Mouse (Mus musculus): ENCODE results near the gene Rest. TPM values are rescaled to one million over a fixed set of nuclear protein-coding genes. Genes with fewer than 3 reads are reported as not detected.
A peak's percentile ranks its signal among the peaks of the same experiment; 100 is the strongest.

Rest gene
- polyA plus RNA-seq, 1 experiment from 2014 or later = 59.7 TPM

DNA sequence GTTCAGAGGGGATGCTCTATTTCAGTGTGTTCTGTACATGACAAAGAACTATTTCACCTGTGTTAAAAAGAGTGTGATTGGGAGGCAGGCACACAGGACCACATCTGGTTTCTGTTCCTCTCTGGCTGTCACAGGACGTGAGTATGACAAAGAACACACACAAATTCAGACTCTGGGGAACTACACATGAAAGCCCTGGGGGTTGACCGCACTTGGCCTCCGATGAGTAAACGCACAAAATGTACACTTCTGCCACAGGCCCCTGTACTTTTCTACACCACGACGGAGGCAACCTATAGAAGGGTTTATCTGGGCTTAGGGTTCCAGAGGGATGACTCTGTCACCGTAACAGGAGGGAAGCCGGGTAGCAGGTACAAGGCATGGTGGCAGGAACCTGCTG, 24.4 kb downstream of the Rest start:
- Histone ChIP-seq H3K4me2 (replicated peaks) (no peak overlapping the region), H3K4me1 (no peaks in the 10 kb centered on the region), H3K9me3 (no peaks in the 10 kb centered on the region), H3K27me3 (no peaks in the 10 kb centered on the region), H3K27ac (no peak overlapping the region), H3K4me3 (no peak overlapping the region), H3K9ac (no peak overlapping the region), H3K36me3 (peaks cover 73% of the 10 kb centered on the region)
- ATAC-seq (ENCODE audit: insufficient number of reproducible peaks, insufficient read depth, low FRiP score, low TSS enrichment) = no peak
- WGBS = 74% methylated on average over 8 of the region's 8 CpGs

DNA sequence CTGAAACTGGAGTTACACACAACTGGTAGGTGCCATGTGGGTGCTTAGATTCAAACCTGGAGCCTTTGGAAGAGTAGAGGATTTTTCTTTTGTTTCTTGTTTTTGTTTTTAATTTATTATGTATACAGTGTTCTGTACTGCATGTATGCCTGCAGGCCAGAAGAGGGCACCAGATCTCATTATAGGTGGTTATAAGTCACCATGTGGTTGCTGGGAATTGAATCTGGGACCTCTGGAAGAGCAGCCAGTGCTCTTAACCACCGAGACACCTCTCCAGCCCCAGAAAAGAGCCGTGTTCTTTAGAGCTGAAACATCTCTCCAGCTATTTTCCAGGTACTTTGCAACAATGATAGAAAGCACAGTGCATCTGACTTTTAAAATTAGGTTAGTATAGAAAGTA, 25.3 kb downstream of the Rest start:
- ATAC-seq (ENCODE audit: insufficient number of reproducible peaks, insufficient read depth, low FRiP score, low TSS enrichment) = no peak
- 92% methylated on average over 2 of the region's 2 CpGs for WGBS

DNA sequence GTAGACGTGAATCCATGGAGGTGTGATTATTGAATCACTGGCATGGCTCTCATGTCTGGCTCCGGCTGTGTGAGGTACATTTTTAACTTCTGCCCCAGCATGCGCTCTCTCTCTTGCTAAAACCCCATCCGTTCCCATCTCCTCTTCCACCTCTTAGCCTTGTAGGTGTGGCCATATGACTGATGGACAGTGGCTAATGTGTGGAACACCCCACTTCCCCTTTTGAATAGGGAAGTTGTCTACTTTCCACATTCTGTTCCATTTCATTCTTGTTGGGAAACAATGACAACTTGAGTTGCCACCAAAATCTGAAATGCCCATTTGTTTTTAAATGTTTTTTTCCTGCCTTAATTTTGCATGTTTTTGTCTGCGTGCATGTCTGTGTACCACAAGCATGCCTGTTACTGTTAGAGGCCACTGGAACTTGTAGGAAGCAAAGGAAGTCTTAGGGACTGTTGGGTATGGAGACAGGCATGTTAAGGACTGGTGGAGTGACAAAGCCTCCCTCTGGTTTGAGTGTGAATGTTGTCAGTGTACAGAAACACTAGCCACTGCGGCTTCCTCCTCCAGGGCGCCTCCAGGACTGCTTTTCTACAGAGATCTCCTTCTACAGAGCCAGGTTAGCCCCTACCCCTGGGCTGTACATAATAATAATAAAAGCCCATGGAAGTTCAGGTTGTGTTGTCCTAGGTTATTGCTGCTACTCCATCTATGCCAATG, 27.7 kb downstream of the Rest start:
- no peak overlapping the region for H3K4me2 ChIP-seq (replicated peaks)
- WGBS = 88% methylated on average over 7 of the region's 7 CpGs
- H3K9me3 ChIP-seq = no peaks in the 10 kb centered on the region
- H3K27ac ChIP-seq = no peak overlapping the region
- no peak overlapping the region for H3K4me3 ChIP-seq
- no peaks in the 10 kb centered on the region for H3K4me1 ChIP-seq
- H3K9ac ChIP-seq = no peak overlapping the region
- no peaks in the 10 kb centered on the region for H3K27me3 ChIP-seq
- H3K36me3 ChIP-seq = peaks cover 86% of the 10 kb centered on the region
- no peak for ATAC-seq (ENCODE audit: insufficient number of reproducible peaks, insufficient read depth, low FRiP score, low TSS enrichment)

More for the DNA sequence above, 25.3 kb downstream of the Rest start:
- H3K27ac ChIP-seq = no peak overlapping the region
- no peaks in the 10 kb centered on the region for H3K27me3 ChIP-seq
- peaks cover 81% of the 10 kb centered on the region for H3K36me3 ChIP-seq
- no peaks in the 10 kb centered on the region for H3K4me1 ChIP-seq
- no peaks in the 10 kb centered on the region for H3K9me3 ChIP-seq
- no peak overlapping the region for H3K9ac ChIP-seq
- no peak overlapping the region for H3K4me2 ChIP-seq (replicated peaks)
- no peak overlapping the region for H3K4me3 ChIP-seq

DNA sequence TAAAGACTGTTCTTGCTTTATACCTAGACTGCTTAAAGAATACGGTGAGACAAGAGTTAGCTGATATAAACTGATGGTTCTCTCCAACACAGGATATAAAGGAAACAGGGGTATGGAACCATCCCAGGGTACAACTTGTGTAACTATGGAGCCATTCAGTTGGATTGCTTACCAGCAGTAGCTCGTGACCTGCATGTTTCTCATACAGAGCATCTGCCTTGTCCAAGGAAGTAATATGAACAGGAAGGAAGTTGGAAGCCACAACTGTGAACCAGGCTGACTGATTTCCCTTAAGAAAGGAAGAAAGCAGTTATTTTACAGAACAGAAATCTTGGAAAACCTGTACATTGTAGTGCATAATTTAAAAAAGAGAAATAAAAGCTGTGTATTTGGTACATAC, 34.2 kb downstream of the Rest start:
- no peak overlapping the region for H3K27ac ChIP-seq
- no peak overlapping the region for H3K4me2 ChIP-seq (replicated peaks)
- ATAC-seq (ENCODE audit: insufficient number of reproducible peaks, insufficient read depth, low FRiP score, low TSS enrichment) = no peak
- peaks cover 54% of the 10 kb centered on the region for H3K36me3 ChIP-seq
- H3K4me3 ChIP-seq = no peak overlapping the region
- H3K9me3 ChIP-seq = no peaks in the 10 kb centered on the region
- no peaks in the 10 kb centered on the region for H3K4me1 ChIP-seq
- H3K27me3 ChIP-seq = no peaks in the 10 kb centered on the region
- H3K9ac ChIP-seq = no peak overlapping the region
- 90% methylated on average over 2 of the region's 2 CpGs for WGBS

DNA sequence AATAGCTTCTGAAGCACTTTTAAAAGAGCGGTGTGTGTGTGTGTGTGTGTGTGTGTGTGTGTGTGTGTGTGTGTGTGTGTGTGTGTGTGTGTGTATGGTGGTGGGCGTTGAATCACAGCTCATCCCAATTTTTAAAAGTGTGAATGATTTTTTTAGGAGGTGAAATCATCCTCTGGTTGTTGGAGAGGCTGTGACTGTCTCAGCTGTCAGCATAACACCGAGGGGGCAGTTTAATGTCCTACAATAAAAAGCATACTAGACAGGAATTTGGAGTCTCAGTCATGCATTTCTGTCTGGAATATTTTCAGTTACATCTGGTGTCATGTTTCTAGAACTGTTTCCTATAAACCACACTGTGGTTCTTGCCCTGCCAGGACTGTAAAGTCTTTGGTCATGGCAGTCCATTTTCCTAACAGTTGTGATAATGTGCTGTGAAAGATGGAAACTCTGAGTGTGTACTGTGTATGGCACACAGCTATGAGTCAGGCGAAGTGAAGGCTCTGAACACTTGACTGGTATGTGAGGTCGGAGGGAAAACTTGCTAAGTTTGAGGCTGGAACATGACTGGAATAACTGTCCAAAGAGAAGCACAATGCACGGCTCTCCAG, 36.1 kb downstream of the Rest start:
- Histone ChIP-seq H3K4me2 (replicated peaks) (no peak overlapping the region), H3K27me3 (no peaks in the 10 kb centered on the region), H3K27ac (no peak overlapping the region), H3K36me3 (peaks cover 51% of the 10 kb centered on the region), H3K9ac (no peak overlapping the region), H3K4me1 (no peaks in the 10 kb centered on the region), H3K4me3 (no peak overlapping the region), H3K9me3 (no peaks in the 10 kb centered on the region)
- ATAC-seq (ENCODE audit: insufficient number of reproducible peaks, insufficient read depth, low FRiP score, low TSS enrichment) = no peak
- WGBS = 80% methylated on average over 6 of the region's 6 CpGs

DNA sequence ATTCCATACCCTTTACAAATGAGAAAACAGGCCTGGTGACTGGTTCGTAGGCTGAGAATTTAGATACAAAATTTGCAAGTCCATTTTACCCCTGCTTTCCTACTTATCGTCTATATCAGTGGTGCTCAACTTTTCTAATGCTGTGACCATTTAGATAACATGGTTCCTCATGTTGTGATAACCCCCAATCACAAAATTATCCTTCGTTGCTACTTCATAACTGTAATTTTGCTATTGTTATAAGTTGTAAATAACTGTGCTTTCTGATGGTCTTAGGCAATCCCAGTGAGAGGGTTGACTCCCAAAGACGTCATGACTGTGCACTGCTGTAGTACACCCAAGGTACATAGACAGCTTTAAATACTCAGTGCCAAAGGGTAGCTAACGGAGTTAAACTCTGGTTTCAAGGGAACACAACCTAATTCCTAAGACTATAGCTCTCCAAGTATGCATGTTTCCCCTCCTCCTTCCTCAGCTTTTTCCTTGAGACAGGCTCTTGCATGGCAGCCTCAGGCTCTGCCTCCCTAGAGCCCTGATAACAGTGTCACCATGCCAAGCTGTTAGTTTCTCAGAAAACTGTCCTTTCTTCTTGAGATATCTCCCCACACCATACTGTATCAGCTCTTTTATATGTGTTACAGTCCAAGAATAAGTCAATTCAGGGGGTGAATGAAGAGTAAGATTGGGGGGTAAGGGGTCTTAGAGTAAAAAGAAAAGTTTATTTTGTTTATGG, 42.7 kb downstream of the Rest start:
- Histone ChIP-seq H3K4me1 (peaks cover 22% of the 10 kb centered on the region), H3K4me3 (peak overlapping the region; percentile 95), H3K9me3 (no peaks in the 10 kb centered on the region), H3K27ac (no peak overlapping the region), H3K4me2 (replicated peaks) (peak overlapping the region; percentile 99), H3K36me3 (peaks cover 30% of the 10 kb centered on the region), H3K9ac (peak overlapping the region; percentile 86; the same call in 1 of the 2 replicates), H3K27me3 (no peaks in the 10 kb centered on the region)
- no peak for ATAC-seq (ENCODE audit: insufficient number of reproducible peaks, insufficient read depth, low FRiP score, low TSS enrichment)
- 79% methylated on average over 5 of the region's 5 CpGs for WGBS

DNA sequence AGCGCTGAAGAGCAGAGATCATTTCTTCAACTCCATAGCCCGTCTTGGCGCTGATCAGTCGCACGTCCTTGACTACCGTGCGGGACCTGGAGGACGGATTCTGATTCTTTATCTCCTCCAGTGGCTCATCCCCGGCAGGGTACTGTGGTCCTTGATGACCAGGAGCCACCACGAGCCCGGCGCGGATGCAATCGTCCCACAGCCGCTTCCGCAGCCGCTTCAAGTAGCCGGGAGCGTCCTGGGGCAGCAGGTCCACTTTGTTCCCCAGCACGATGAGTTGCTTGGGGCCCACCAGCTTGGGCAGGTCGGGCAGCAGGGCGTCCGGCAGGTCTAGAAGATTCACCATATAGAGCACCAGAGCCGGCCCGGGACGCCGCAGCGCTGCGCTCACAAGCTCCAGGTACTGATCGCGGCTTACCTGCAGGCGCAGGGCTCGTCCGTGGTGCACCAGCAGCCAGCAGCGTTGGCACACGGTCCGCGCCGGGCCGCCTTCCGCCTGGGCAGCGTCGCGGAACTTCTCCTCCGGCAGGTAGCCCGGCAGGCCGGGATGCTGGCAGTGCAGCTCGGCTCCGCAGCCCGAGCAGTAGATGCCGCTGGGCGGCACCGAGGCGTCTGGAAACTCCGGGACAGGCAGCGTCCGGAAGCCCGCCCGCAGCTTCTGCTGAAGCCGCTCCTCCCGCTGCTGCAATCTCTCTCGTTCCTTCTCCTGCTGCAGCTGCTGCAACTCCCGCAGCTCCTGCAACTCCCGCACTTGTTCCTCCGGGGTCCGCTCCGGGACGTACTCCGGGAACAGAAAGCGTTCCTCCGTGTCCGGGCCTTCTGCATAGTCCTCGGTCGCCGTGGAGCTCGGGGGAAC, 44.0 kb downstream of the Rest start:
- Histone ChIP-seq H3K36me3 (peaks cover 36% of the 10 kb centered on the region), H3K27ac (peak overlapping the region; percentile 94; the same call in 1 of the 2 replicates), H3K4me2 (replicated peaks) (peak overlapping the region; percentile 99), H3K27me3 (no peaks in the 10 kb centered on the region), H3K4me1 (peaks cover 22% of the 10 kb centered on the region), H3K9ac (peak overlapping the region; percentile 86), H3K4me3 (peak overlapping the region; percentile 95), H3K9me3 (no peaks in the 10 kb centered on the region)
- WGBS = under 1% methylated on average over 76 of the region's 76 CpGs
- 0 out of 2 replicates have a peak, but pooled peaks have one; percentile 10 for ATAC-seq (ENCODE audit: insufficient number of reproducible peaks, insufficient read depth, low FRiP score, low TSS enrichment)

DNA sequence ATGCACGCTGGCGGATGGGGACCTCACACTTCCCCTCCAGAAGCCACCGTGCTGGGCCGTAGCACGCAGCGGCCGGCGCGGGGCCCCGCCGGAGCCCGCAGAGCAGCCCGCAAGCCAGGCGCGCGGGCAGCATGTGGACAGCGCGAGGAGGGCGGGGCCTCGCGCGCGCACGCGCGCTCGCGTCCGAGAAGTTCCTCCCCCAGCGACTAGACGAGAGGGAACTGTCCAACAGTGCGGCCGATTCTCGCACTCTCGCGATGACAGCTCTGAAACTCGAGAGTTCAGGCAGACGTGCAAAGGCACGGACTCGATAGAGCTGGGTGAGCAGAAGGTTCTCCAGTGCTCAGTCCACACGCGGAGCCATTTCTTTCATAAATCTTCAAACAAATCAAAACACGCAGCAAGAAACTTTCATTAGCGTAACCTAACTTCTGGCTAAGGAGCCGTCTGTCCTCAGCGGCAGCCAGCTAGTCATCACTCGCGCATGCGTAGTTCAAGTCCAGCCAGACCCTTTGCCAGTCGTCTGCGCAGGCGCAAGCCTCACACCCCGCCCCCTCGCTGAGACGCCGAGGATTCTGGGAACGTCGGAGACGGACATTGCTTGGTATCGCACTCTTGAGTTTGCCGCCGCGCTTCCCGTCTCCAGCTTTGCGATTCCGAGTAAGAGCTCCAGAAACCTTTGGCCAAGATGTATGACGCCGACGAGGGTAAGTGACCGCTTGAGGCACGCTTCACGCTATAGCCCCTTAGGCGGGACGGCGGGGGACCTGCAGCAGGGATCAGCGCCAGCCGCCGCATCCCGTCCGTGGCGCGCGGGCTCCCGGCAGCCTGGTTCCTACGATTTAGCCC, 44.9 kb downstream of the Rest start, which contains the start of the genes Noa1 and Polr2b:
TSS of gene Noa1 (minus strand) at position 161 of the 849 bp plus-strand sequence.
TSS of gene Polr2b (plus strand) at position 224 of the 849 bp plus-strand sequence.
- Histone ChIP-seq H3K4me1 (peaks cover 22% of the 10 kb centered on the region), H3K4me2 (replicated peaks) (peak within 1 kb of the TSS; percentile 99), H3K27me3 (no peaks in the 10 kb centered on the region), H3K27ac (peak within 1 kb of the TSS; percentile 94), H3K9me3 (no peaks in the 10 kb centered on the region), H3K4me3 (peak within 1 kb of the TSS; percentile 95), H3K9ac (peak within 1 kb of the TSS; percentile 86), H3K36me3 (peaks cover 34% of the 10 kb centered on the region)
- WGBS = under 1% methylated on average over 75 of the region's 85 CpGs
- peak; percentile 98 for ATAC-seq (ENCODE audit: insufficient number of reproducible peaks, insufficient read depth, low FRiP score, low TSS enrichment)

DNA sequence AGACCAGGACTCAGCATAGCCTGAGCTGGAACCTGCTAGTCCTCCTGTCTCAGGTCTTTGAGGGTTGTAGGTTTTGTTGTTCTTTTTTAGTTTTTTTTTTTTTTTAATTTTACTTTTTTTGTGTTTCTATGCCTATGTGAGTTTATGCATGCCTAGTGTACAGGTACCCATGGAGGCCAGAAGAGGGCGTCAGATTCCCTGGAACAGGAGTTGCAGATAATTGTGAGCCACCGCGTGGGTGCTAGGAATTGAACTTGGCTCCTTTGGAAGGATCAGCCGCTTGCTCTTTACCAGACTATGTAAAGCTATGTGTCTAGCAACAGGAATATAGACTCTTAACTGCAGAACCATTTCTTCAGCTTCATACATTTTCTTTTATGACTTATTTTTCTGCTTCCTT, 48.9 kb downstream of the Rest start:
- Histone ChIP-seq H3K27me3 (no peaks in the 10 kb centered on the region), H3K27ac (no peak overlapping the region), H3K9ac (no peak overlapping the region), H3K9me3 (no peaks in the 10 kb centered on the region), H3K4me1 (peaks cover 11% of the 10 kb centered on the region), H3K36me3 (peaks cover 45% of the 10 kb centered on the region), H3K4me2 (replicated peaks) (no peak overlapping the region), H3K4me3 (no peak overlapping the region)
- no peak for ATAC-seq (ENCODE audit: insufficient number of reproducible peaks, insufficient read depth, low FRiP score, low TSS enrichment)
- 95% methylated on average over 4 of the region's 4 CpGs for WGBS

DNA sequence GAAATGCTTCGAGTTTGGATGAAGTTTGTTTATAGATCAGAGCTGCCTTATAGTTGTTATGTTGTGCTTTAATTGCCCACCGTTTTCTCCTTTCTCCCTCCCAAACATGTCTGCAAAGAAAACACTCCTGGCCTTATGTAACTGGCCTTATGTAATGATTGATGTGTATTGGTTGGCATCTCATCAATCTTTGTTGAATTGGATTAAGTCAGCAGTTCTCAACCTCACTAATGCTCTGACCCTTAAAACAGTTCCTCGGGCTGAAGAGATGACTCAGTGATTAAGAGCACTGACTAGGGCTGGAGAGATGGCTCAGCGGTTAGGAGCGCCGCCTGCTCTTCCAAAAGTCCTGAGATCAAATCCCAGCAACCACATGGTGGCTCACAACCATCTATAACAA, 49.7 kb downstream of the Rest start:
- no peaks in the 10 kb centered on the region for H3K9me3 ChIP-seq
- H3K4me2 ChIP-seq (replicated peaks) = no peak overlapping the region
- H3K27ac ChIP-seq = no peak overlapping the region
- H3K9ac ChIP-seq = no peak overlapping the region
- ATAC-seq (ENCODE audit: insufficient number of reproducible peaks, insufficient read depth, low FRiP score, low TSS enrichment) = no peak
- WGBS = 91% methylated on average over 6 of the region's 6 CpGs
- peaks cover 11% of the 10 kb centered on the region for H3K4me1 ChIP-seq
- H3K36me3 ChIP-seq = peaks cover 50% of the 10 kb centered on the region
- no peak overlapping the region for H3K4me3 ChIP-seq
- no peaks in the 10 kb centered on the region for H3K27me3 ChIP-seq

Data from embryonic facial prominence, embryonic 12.5 days (tissue).